Mouse (Mus musculus): Measurements from ENCODE around the gene Nkx2-9. TPM values are rescaled to one million over a fixed set of nuclear protein-coding genes. Genes with fewer than 3 reads are reported as not detected.

The Nkx2-9 gene
- polyA plus RNA-seq (2012; rRNA removed), result 0.16 and 0.69 TPM in 2 replicates

GRCm38 (mm10) chr12:56612761-56613437 is at the start of gene Nkx2-9:
Gene Nkx2-9 (minus strand): TSS chr12:56613284.

Other genes with a start within 250 kb of the Nkx2-9 start
- gene Nkx2-1, start 76.4 kb downstream of the Nkx2-9 start, polyA plus RNA-seq (2012; rRNA removed), result not detected in 2 replicates
- gene Pax9, start 78.5 kb upstream of the Nkx2-9 start, polyA plus RNA-seq (2012; rRNA removed), result 2.8 and 4.0 TPM in 2 replicates

All from stomach, adult 2 months (tissue).